Mouse (Mus musculus) B cell, adult 2 months (primary cell): Measurements from ENCODE around the gene Lsm2.
A peak's percentile ranks its signal among the peaks of the same experiment; 100 is the strongest.
"Not testable (repeated sequence)": the region's sequence is repeated elsewhere in the genome, so short reads cannot be mapped to it uniquely, and the experiment has no call there.

Source experiments
- DNase-seq, 2 experiments: peaks; one replicate each; pipeline ENCODE4 v3.0.0; 2022

Gene Lsm2

DNA sequence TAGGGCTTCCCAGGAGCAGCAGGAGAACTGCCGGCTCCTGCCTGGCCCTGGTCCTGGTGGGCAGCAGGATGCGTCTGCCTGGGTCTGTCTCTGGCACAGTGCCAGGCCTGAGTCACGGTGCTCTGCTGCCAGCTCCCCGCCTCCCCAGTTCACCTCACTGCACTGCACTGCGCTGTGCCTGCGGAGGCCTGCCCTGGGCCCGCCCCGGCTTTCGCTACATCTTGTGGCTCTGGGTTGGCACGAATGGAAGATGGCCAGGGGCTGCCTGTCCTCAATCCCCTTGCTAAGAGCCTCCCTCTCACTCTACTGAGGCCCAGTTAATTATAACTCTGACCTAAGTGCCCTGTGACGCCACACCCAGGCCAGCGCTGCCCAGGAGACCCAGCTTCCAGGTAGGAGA is 34.7 kb downstream of the Lsm2 start, which contains the start of gene Vwa7:
Vwa7 (plus strand) TSS at position 204 of the 400 bp plus-strand sequence.
- DNase-seq: no peak

DNA sequence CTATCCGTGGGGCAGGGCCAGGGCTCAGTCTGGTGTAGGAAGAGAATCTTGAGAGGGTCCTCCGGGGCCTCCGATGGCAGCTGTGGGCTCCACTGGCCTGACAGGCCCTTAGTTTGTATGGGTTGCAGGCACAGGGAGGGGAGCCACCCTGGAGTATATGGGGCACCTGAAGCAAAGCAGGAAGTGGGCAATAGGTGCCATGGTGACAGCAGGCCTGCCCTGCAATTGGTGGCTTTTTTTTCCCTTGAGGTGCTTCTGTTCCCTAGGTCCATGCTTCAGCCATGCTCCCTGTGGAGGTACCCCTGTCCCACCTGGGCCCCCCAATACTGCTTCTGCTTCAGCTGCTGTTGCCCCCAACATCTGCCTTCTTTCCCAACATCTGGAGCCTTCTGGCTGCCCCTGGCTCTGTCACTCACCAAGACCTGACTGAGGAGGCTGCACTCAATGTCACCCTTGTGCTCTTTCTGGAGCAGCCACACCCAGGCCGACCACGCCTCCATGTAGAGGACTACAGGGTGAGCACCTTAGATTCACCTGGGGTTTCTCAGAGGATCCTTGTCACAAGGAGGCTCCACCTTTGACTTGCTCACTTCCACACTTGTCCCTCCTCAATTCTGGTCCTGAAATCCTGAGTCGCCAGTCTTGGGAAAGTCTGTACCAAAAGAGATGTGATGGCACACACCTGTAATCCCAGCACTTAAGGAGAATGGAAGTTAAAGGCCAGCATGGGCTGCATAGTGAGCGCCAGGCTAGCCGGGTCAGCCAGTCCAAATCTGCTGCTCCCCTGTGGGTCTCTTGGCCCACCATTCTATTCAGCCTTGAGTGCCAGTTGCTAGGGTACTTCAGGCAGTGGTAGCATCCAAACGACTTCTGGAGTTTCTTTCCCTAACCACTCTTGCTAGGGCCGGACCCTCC is 35.4 kb downstream of the Lsm2 start:
- DNase-seq: no peak

DNA sequence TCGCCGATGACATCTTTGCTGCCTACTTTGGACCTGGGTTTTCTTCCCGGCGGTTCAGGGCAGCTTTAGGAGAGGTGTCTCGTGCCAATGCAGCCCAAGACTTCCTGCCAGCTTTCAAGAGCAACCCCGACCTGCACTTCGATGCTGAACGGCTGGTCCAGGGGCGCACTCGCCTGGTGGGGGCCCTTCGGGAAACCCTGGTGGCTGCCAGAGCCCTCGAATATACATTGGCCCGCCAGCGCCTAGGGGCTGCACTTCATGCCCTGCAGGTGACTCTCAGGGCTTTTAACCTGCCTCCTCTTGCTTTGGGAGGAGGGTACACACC is 36.0 kb downstream of the Lsm2 start:
- no peak for DNase-seq

DNA sequence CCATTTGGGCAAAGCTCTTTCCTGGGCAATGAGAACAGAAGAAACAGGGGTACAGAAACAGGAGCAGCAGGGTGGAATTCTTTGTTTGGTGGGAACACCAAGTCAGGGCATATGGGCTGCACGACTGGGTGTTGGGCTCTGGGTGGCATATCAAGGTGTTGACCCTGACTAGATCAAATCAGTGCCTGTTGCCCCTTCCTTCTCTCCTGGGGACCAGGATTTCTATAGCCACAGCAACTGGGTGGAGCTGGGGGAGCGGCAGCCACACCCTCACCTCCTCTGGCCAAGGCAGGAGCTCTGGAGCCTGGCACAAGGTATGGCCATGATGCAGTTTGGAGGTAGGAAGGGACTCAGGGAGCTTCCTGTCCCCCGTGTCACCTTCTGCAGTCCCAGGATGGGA is 36.5 kb downstream of the Lsm2 start:
- DNase-seq: no peak

DNA sequence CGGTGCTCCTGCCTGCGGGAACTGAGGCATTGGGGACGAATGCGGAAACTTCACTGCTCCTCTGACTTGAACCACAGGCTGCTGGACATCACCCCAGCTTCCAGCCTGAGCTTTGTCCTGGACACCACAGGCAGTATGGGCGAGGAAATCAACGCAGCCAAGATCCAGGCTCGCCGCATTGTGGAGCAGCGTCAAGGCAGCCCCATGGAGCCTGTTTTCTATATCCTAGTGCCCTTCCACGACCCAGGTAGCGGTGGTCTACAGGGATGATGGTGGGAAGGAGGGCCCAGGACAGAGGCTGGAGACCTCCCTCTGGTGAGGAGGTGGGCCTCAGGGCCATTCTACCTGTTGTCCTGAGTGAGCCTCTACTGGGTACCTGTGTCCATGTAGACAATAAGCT is 38.2 kb downstream of the Lsm2 start:
- DNase-seq: no peak

DNA sequence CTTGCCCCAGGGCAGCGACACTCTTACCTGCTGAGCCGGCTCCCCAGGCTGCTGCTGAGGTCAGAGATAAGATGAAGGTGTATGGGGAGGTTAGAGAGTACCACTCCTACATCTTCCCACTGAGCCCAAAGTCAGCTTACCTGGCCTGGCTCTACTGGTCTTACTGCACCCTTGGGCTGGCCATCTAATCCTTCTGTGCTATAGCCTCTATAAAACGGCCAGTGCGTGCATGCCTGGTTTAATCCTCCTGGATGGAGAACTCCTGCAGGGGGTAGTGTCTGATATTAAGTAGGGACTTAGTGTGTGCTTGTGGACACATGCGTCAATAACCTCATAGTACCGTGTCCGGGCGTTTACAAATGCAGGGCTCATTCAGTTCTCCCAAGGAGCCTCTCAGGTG is 38.9 kb downstream of the Lsm2 start:
- DNase-seq: no peak

DNA sequence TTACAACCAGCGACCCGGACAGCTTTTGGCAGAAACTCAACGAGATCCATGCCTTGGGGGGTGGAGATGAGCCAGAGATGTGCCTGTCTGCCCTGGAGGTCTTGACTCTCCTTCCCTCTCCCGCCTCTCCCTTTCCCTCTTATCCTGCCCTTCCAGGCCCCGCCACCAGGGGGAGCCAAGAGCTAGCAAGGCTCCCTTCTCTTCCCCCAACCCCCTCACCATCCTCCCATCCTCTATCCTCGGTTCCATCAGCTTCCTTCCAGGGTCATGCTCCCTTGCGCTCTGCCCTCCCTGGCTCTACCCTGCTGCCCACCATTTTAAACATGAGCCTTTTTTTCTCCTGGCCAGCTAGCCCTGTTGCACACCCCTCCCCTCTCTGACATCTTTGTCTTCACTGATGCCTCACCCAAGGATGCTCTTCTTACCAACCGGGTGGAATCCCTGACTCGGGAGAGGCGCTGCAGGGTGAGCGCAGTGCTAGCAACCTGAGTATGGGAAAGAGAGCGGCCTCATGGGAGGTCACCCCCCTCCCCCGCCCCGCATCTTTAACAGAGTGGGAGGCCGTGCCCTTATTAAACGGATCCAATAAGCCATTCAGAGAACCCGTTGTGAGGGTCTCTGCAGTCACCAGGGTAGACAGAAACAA is 39.6 kb downstream of the Lsm2 start:
- DNase-seq: peak; percentile 93 to 95

DNA sequence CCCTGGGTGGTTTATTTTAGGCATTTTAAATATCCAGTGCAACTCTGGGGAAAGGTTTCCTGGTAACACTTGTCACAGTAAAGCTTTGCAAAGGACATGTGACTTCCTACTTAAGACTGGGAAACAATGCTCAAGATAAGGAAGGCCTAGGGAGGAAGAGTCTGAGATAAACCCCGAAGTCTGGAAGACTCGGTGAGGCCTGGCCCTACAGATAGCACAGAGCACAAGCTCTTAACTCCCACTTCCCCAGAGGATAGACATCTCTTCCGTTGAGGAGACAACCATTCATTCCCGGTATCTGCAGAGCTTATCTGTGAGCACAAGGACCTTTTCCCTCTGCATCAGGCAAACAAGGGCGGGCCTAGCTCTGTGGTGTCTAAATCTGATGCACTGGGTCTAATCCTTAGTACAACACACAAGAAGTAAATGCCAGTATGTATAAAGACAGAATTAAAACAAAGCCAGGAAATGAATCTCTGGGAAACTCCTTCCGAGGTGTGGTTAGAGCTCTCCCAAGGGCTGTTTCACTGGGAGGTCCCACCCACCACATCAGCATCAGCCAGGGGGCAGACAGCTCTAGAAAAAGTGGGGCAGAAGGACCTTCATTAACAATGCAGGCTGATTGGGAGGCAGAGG is 40.3 kb downstream of the Lsm2 start:
- DNase-seq: no peak

DNA sequence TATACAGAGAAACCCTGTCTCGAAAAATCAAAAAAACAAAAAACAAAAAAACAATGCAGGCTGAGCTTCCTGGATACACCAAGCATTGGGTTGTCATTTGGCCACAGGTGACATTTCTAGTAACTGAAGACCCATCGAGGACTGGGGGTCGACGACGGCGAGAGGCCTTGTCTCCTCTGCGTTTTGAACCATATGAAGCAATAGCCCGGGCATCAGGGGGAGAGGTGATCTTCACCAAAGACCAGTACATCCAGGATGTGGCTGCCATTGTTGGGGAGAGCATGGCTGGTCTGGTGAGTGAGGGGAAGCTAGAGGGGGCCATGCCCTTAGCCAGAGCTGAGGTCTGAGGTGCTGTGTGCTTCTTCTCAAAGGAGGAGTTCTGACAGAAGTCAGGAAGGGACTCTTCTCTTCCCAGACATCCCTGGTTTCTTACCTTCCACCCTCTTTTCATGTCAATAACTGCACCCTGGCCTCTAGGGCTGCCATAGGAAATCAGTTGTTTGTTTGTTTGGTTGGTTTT is 40.9 kb downstream of the Lsm2 start:
- no peak for DNase-seq

DNA sequence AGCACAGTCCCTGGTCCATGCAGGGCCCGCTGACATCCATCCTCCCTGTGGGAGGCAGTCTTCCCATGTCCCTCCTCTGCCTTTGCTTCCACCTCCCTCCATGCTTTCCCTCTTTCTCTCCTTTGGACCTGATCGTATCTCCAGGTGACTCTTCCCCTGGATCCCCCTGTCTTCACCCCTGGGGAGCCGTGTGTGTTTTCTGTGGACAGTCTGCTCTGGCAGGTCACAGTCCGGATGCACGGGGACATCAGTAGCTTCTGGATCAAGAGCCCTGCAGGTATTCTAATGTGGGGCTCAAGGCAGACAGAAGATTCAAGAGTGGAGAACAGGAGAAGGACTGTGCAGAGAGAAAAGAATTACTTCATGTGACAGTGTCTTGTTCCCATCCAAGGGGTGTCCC is 41.6 kb downstream of the Lsm2 start:
- DNase-seq: no peak

DNA sequence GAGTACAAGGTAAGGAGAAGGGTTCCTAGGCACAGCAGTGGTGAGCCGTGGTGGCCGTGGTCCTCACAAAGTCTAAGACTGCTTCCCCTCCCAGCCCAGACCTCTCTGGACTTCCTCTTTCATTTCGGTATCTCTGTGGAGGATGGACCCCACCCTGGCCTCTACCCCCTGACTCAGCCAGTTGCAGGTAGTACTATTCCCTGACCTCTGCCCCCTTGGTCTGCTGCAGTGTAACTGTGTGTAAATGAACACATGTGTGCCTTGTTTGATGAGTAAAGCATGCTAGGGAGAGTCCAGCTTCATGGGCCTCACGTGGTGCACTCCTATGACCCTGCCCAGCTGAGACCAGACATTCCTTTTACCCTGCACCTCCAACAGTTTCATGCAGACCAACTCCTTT is 42.1 kb downstream of the Lsm2 start:
- DNase-seq: peak; percentile 31 to 40

DNA sequence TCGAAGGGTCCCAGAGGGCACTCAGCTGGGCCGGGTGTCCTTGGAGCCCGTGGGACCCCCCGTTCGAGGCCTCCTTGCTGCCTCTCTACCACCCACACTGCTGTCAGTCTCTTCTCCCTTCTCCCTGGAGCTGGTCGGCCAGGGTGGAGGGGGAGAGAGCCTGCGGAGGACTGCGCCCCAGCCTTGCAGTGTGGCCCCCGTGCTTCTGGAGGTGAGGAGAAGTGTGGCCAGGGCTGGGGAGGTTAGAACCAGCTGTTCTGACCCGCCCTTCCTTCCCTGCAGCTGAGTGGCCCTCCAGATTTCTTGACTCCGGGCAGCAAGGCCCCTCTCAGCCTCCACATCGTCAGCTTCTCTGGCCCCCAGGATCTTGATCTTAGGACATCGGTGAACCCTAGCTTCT is 42.6 kb downstream of the Lsm2 start:
- DNase-seq: no peak

DNA sequence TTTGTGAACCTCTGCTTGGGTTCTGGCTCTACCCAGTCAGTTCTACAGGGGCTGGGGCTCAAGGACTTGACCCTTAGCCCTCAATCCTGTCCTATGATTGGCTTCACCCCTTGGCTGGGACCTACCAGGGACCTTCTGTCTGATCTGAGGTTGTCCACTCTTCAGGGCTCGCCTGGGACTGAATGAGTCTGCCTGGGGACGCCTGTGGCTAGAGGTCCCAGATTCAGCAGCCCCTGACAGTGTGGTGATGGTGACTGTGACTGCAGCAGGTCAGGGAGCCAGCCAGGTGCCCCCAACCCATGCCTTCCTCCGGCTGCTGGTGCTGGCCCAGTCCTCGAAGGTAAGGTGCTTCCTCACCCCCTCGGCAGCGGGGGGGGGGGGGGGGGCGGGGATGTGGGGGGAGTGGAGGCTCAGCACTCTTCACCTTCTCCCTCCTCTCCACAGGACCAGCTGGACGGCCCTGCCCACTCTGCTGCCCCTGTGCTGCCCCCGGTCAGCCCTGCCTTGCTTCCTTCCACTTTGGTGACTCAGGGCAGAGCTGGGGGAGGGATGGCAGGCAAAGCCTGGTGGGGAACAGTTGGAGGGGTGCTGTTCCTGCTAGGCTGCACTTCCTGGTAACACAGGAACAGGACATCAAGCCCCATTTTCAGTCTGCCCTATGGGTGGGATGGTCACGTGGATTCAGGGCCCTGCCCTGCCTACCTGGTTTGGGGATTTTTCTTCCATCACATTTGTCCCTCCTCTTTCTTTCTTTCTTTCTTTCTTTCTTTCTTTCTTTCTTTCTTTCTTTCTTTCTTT is 43.2 kb downstream of the Lsm2 start:
- DNase-seq: no peak

DNA sequence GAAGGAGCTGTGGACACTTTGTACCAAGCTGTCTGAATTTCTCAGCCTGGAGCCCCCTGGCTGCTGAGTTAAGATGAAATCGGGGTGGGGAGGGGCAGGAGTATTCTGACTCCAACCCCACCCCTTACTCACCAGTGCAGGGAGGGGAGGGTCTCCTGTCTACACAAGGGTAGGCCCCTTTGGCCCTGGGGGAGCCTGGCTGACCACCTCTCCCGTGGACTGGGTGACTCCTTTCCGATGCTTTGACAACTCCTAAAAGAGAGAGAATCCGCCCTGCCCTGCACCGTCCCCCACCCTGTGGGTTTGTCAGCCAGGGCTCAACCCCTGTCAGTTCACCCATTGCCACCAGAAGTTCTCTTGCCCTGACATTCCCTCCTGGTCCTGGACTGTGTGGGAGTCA is 44.5 kb downstream of the Lsm2 start:
- no peak for DNase-seq

DNA sequence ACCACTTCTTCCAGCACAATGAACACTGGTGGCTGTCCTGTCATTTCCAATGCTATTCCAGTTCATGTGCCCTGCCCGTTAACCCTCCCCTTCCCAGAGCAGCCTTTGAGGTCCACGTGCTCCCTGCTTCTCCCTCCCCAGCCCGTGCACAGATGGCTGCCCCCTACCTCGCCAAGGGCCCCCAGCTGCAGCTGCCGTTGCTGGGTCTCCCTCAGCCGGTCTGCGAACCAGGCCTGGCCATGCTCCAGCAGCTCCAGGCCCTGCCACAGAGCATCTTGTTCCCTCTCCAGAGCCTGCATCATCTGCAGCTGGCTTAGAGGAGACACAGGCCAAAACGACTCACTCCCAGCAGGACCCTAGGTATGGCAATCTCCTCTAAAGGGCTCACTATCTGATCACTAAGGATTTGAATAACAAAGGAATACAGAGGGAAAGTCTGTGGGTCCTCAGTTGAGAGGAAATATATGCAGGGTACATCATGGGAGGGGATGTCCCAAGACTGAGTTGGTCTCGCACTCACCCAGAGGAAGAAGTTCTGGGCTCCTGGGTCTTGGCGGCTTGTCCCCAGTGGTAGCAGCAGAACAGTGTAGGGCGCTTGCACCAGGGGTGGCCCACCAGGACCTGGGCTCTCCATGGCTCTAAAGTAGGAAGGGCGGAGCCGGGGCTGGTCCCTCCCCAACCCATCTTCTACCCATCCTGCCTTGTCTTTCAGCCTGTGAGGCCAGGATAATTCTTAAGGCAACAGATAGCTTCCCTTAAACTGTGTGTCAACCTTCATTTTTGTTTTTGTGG is 45.8 kb downstream of the Lsm2 start, which contains the start of gene Sapcd1:
Sapcd1 (minus strand) TSS at position 740 of the 792 bp plus-strand sequence.
- DNase-seq: peak; percentile 48 to 56

DNA sequence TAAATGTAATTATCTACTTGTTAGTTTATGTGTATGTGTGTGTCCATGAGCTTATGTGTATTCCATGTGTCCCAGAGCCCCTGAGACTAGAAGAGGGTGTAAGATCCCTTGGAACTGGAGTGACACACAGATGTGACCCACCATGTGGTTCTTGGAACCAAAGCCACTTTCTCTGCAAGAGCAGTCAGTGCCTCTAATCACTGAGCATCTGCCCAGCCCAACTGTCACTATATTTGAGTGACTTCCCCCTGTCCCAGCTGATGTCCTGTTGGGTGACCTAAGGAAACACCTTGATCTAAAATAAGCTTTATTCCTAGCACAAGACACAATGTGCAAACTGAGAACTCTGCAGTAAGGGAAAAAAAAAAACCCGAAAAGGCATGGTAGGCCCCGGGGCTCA is 46.7 kb downstream of the Lsm2 start:
- no peak for DNase-seq

DNA sequence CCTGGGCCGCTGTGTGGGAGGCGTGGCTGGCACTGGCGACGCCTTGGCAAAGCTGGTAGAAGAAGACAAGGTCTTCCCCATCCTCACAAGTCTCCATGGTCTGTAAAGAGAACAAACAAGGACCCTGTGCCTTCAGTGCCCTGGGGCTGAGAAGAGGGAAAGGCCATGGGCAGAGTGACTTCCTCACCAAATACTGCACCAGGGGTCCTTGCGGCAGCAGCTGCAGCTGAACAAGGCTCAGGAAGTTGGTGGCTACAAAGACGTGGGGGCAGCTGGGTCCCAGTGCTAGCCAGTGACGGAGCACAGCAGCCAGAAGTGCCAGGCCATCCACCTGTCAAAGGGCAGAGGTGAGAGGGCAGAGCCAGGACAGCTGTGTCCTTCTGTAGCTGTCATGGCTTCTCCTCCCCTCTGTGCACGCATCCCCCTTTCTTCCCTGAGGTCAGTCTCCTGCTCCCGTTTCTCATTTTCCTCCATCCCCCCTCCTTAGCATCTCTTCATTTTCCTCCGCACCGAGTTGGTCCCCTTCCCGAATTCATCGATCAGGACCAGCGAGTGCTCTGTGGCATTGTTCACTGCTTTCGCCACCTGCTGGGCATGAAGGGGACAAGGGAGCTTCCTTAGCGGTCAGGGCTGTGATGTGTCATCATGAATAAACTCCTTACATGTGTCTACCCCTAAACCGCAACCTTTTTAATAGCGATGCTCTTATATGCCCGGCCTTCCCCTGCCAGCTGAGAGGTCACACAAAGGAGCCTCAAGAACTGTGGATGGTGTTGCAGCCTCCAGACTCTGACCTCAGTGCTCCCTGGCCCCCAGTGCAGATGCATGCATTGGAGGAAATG is 48.2 kb downstream of the Lsm2 start:
- peak; percentile 49 to 51 for DNase-seq

DNA sequence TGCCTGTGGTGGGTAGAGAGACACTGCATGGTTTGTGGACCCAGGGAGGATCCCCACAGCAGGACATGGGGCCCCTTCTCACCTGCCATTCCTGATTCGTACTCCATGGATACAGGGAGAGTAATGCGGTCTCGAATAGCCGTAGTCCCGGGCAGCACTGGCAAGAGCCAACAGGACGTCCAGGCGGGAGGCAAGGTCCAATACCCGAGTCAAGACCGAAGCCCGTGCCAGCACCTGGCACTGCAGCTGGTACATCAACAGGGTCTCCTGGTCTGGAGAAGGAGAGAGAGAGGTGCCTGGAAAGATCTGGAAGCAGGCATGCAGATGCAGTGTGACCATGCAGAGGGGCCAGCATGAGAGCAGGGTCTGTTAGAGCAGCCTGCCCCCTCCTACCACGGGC is 49.6 kb downstream of the Lsm2 start:
- no peak for DNase-seq

DNA sequence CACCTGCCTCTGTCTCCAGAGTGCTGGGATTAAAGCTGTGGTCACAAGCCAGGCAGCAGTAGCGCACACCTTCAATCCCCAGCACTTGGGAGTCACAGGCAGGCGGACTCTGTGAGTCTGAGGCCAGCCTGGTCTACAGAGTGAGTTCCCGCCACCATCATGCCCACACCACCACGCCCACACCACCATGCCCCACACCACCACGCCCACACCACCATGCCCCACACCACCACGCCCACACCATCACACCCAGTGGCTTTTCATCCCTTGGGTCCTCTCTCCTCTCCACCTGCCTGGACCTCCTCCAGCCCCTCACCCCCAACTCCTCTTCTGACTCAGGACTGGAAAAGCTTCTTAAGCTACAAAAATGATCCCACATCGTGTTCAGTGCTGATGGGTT is 50.2 kb downstream of the Lsm2 start:
- DNase-seq: no peak

DNA sequence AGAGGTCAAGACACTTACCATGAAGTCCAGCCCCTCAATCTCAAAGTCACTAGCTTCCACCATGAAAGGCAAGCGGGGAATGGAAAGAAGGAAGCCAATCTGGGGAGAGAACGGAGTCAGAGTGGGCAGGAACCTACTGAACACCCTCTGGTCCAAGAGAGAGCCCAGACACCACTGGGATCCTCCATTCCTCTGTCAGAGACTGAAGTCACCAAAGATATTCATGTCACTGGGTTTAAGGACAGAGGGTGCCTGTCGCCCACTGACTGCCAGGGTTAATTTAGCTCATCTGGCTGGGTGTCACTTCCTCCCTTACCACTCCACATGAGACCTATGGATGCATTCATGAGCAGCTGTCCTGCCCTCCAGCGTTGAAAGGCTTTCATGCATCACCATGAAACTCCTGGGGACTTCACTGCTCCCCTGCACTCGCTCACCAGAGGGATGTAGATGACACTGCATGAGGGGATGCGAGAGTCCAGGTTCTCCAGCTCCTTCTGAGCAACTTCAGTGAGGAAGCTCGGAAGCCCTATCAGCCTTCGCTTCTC is 50.7 kb downstream of the Lsm2 start:
- DNase-seq: peak in 1 of 2 experiments; percentile 30

DNA sequence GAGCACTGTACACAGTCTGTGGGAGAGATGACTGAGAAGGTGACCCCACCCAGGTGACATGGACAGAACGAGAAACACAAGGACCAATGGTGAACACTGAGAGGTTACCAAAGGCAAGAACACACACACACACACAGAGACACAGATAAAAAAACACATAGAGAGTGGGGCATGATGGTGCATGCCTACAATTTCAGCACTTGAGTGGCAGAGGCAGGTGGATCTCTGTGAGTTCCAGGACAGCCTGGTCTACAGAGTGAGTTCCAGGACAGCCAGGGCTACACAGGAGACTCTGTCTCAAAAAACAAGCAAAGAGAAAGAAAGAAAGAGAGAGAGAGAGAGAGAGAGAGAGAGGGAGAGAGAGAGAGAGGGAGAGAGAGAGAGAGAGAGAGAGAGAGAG is 52.0 kb downstream of the Lsm2 start:
- not testable (repeated sequence) for DNase-seq
